Mouse (Mus musculus): ENCODE data around the gene Anks1b.

DNA sequence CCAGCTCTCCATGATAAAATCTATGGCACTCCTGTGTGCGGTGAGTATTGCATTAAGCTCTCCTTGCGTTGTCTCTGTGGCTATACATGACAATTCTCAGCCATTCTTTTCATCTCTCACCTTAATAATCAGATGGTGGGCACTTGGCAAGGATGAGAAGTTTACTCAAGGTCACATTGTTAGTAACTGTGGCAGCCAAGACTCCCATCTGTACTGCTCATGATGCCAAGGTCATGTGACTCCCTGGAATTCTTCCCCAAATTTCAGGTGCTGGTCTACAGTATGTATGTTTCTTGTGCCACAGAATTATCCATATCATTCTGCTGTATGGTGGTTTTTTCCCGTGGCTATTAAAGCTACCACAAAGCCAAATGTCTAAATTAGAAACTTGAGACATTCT lies 798.8 kb downstream of the Anks1b start:
- no peak for TF ChIP-seq POLR2A (IDR thresholded peaks at IDR 0.05; ENCODE audit: low read depth, low read length)
- TF ChIP-seq CTCF (conservative IDR thresholded peaks at IDR 0.05; ENCODE audit: insufficient read depth, insufficient read length, low read depth, low read length), result no peak

All from kidney, adult 2 months (tissue).